Mouse (Mus musculus) colon, adult 2 months (tissue): ENCODE measurements around the gene Rps27a. TPM values are rescaled to one million over a fixed set of nuclear protein-coding genes. Genes with fewer than 3 reads are reported as not detected.

ENCODE experiments used
- polyA plus RNA-seq: library from polyadenylated mRNA; depleted of rRNA; stranded (reverse); fragments of >200 nt; gene quantifications from 2 replicates; pipeline ENCODE4 v1.2.3, GENCODE M21; 2012; rRNA removed

The Rps27a gene
- 67.2 and 79.9 TPM in 2 replicates for polyA plus RNA-seq

GRCm38 (mm10) chr11:29547752-29548503 lies at the start of gene Rps27a, which contains the start of gene Clhc1:
TSS of gene Rps27a (minus strand) at chr11:29548109.
TSS of gene Clhc1 (plus strand) at chr11:29547950.

GRCm38 (mm10) chr11:29525988-29526794 lies 21.7 kb downstream of the Rps27a start, which contains the start of gene Mtif2:
TSS of gene Mtif2 (plus strand) at chr11:29526408.

GRCm38 (mm10) chr11:29514682-29515412 lies 33.1 kb downstream of the Rps27a start, which contains the start of gene Prorsd1:
TSS of gene Prorsd1 (minus strand) at chr11:29515033.

Other genes with a start within 250 kb of the Rps27a start
- gene Ccdc88a, start 174.5 kb downstream of the Rps27a start, polyA plus RNA-seq = 0.19 and 1.4 TPM in 2 replicates
- gene Prorsd1, start 33.1 kb downstream of the Rps27a start, polyA plus RNA-seq = 1.4 and 1.7 TPM in 2 replicates
- gene Mtif2, start 21.7 kb downstream of the Rps27a start, polyA plus RNA-seq = 4.5 and 7.9 TPM in 2 replicates
- gene Clhc1, start 159 bp downstream of the Rps27a start, polyA plus RNA-seq = not detected in 2 replicates
- 84.2 and 97.1 TPM in 2 replicates for gene Rtn4, start 144.8 kb upstream of the Rps27a start, polyA plus RNA-seq